ENCODE assay signal across 9 mouse cellular contexts in the genomic region with DNA sequence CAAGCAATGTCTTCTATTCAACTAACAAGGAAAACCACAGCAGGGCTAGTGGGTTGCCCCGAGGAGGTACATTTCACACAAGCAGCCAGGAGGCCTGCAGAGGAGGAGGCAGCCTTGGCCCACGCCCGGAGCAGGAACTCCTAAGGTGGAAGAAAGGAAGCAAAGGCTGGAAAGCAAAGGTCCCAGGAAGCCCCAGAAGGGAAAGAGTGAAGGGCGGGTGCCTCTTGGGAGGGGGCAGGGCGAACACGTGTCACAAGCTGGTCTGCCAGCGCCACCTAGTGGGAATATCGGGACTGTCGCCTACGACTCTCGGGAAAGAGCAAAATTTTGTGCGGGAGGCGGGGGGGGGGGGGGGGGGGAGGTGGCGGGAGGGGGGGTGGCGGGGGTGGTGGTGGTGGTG.
DNase-seq lines count a peak whose midpoint lies in the region; ATAC-seq lines count a peak whose summit lies in the region.
"Had no signal": no experiment of that assay in that cellular context is flagged by ENCODE, and none has a peak within 500 bp of the region (broad histone marks: within the 10 kb centered on the region; RNA-seq: fewer than 3 reads in every experiment).

No protein-coding gene starts in this region.

- no peaks in the 10 kb centered on the region for H3K36me3 ChIP-seq in midbrain, embryonic 13.5 days
- H3K36me3 ChIP-seq in stomach, embryonic 16.5 days (ENCODE audit: control insufficient read depth, insufficient read depth, low read length), result no peaks in the 10 kb centered on the region

- 0 out of 2 replicates have a peak overlapping the region, but pooled peaks have one; percentile 53 for H3K27ac ChIP-seq in midbrain, embryonic 13.5 days
- no peak overlapping the region for H3K27ac ChIP-seq in stomach, embryonic 16.5 days (ENCODE audit: low read length)

- intact Hi-C loops in left cerebral cortex, postnatal 36 days (cut with DNase I), result loop anchor here (2.0 to 5.0 kb wide), 2 partner anchors 111 to 1201 kb away; partner anchors contain the start of gene Tmem132b

- H3K9me3 ChIP-seq in midbrain, embryonic 13.5 days, result no peaks in the 10 kb centered on the region
- no peaks in the 10 kb centered on the region for H3K9me3 ChIP-seq in stomach, embryonic 16.5 days (replicated peaks; ENCODE audit: control insufficient read depth, low read length)

- H3K4me1 ChIP-seq in midbrain, embryonic 13.5 days (replicated peaks), result peaks cover 14% of the 10 kb centered on the region
- no peaks in the 10 kb centered on the region for H3K4me1 ChIP-seq in stomach, embryonic 16.5 days (ENCODE audit: control insufficient read depth, insufficient read depth, low read length)

- H3K4me2 ChIP-seq in midbrain, embryonic 13.5 days (replicated peaks), result peak overlapping the region; percentile 50
- peak overlapping the region; percentile 49 for H3K4me2 ChIP-seq in stomach, embryonic 16.5 days (ENCODE audit: low read depth, low read length)

- 4% methylated on average over 11 of the region's 15 CpGs for WGBS in midbrain, embryonic 13.5 days
- 4% methylated on average over 7 of the region's 15 CpGs for WGBS in stomach, embryonic 16.5 days

- peak; percentile 4 for DNase-seq in adipocyte (ENCODE audit: low spot score)
- DNase-seq in cerebellum, postnatal 36 days, result peak; percentile 58 to 62
- peak; percentile 67 for DNase-seq in gastrocnemius, postnatal 10 days
- DNase-seq in kidney, adult 18-20 months, result peak; percentile 47
- peak; percentile 81 to 86 for DNase-seq in left cerebral cortex, postnatal 36 days (ENCODE audit: low spot score in 2 of 2)

- ATAC-seq in midbrain, embryonic 13.5 days, result peak; percentile 73; the same call in 1 of the 2 replicates
- ATAC-seq in stomach, embryonic 16.5 days (ENCODE audit: insufficient read depth, low FRiP score), result no peak
- no peak for ATAC-seq in megakaryocyte-erythroid progenitor cell, adult 5-6 weeks (replicated peaks; ENCODE audit: low FRiP score, low TSS enrichment, poor library complexity, severe bottlenecking)

- H3K9ac ChIP-seq in midbrain, embryonic 13.5 days (replicated peaks), result peak overlapping the region; percentile 44; the same call in 1 of the 2 replicates
- H3K9ac ChIP-seq in stomach, embryonic 16.5 days (ENCODE audit: low read length), result 0 out of 2 replicates have a peak overlapping the region, but pooled peaks have one; percentile 57

- H3K27me3 ChIP-seq in midbrain, embryonic 13.5 days, result no peaks in the 10 kb centered on the region
- no peaks in the 10 kb centered on the region for H3K27me3 ChIP-seq in stomach, embryonic 16.5 days (ENCODE audit: control insufficient read depth, insufficient read depth, low read length)

- peak overlapping the region; percentile 23; the same call in 1 of the 2 replicates for H3K4me3 ChIP-seq in midbrain, embryonic 13.5 days (replicated peaks)
- H3K4me3 ChIP-seq in stomach, embryonic 16.5 days (replicated peaks; ENCODE audit: low read length), result peak overlapping the region; percentile 29
- H3K4me3 ChIP-seq: erythroblast, embryonic 14.5 days had no signal

Comparison
In these comparisons a context has a peak if more than half of its experiments do, and no peak if none do; other contexts are left out.
1. DNase-seq: peak in every context shown above with its lines; median percentile 84 in left cerebral cortex, postnatal 36 days; 67 in gastrocnemius, postnatal 10 days; 60 in cerebellum, postnatal 36 days; 47 in kidney, adult 18-20 months; 4 in adipocyte.